Mouse (Mus musculus) kidney, postnatal 4 days (tissue): Measurements from ENCODE around the gene Lipk.

ENCODE experiments used
- DNase-seq, 2 experiments: peaks; one replicate each; pipeline ENCODE4 v3.0.0; 2021; ENCODE audit warnings: mixed read lengths in 2 of 2

Lipk gene

GRCm38 (mm10) chr19:34008002-34008401, at the start of gene Lipk:
TSS of gene Lipk (plus strand) at chr19:34008290.
- no peak for DNase-seq

GRCm38 (mm10) chr19:33960887-33961286, 47.2 kb upstream of the Lipk start, which contains the start of gene Lipf:
TSS of gene Lipf (plus strand) at chr19:33961187.
- no peak for DNase-seq

DNA sequence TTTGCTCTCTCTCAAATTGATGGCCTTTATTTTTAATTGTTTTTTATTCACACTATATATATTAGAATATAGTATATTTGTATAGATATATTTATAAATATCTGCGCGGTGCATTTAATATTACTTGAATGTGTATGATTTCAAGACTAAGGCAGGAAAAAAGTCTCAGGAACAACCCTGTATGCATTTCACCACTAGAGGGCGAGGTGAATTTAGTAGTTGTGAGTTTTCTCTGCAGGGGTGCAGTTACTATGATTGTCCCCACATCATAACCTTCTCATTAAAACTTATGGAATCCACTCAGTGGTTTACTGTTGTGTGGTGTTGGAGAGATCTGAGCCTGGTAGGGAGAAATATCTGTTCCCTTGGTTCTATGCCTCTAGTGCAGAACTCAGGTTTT, 29.1 kb upstream of the Lipk start:
- peak in 1 of 2 experiments; percentile 3 for DNase-seq

- no peak for DNase-seq
These were observed 25.0 kb upstream of the Lipk start for GRCm38 (mm10) chr19:33983043-33983442.

GRCm38 (mm10) chr19:34021440-34022172, 13.5 kb downstream of the Lipk start:
- no peak for DNase-seq

DNA sequence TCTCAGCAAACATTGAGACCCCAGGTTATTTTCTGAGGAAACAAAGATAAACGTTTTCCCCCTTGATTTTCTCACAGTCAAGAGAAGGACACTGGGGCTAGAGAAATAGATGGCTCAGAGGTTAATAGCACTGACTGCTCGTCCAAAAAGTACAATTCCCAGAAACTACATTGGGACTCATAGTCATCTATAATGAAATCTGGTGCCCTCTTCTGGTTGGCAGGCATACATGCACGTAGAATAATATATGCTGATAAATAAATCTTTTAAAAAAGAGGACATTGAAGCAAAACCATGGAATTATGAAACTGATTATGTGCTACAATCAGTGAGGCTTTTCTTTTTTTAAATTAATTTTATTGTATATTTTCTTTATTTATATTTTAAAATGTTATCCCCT, 14.7 kb downstream of the Lipk start:
- DNase-seq, result no peak

- DNase-seq, result no peak
These were observed 31.6 kb downstream of the Lipk start for GRCm38 (mm10) chr19:34039731-34040130.

DNA sequence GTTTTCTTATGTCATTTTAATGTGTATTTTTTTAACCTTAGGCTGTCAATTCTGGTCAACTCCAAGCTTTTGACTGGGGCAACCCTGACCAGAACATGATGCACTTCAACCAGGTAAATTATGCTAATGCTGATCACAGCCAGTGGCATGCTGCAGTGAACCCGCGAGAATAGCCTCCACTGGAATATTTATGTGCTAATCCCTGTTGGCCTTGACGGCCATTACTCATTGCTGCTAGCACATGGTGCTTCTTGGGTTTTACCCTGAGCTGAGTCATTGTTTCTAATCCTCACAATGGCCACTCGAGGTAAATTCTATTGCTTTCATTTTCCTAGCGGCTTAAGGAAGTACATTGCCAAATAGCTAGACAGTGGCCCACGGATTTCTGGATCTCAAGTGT, 34.9 kb downstream of the Lipk start:
- no peak for DNase-seq

GRCm38 (mm10) chr19:34049371-34050039, 41.4 kb downstream of the Lipk start:
- no peak for DNase-seq

- no peak for DNase-seq
These were observed 43.4 kb downstream of the Lipk start for GRCm38 (mm10) chr19:34051502-34051901.

DNA sequence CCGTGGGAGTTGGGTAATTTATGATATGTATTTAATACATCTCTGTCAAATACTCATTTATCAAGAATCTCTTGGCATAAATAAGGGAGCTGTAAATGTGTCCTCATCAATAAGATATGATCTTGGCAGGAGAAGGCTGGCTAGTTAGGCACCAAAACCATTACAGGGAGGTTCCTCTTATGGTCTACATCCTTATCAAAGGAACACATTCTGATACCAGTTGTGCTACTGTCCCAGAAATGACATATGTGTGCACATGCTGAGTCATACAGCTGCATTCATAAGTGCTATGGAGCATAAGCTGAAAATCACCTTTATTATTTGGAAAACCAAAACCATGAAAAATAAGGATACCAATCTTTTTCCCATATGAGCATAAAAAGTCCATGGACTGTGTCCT, 55.5 kb downstream of the Lipk start:
- no peak for DNase-seq

DNA sequence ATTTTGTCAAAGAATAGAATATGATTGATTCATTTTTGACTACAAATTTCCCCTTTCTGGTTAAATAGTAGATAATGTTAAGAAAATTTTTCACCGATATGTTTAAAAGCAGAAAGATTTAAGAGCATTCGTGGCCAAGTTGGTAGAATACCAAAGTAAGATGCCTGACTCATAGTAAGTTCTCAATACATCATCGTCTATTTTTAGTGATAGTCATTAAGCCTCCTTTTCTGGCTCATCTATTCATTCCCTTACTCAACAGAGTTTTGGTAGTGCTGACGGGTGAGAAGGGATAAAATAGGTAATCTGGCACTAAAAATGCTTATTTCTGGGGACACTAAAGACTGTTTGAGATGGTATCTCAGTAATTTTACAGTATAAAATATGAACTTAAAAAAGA, 56.0 kb downstream of the Lipk start:
- DNase-seq, result no peak

DNA sequence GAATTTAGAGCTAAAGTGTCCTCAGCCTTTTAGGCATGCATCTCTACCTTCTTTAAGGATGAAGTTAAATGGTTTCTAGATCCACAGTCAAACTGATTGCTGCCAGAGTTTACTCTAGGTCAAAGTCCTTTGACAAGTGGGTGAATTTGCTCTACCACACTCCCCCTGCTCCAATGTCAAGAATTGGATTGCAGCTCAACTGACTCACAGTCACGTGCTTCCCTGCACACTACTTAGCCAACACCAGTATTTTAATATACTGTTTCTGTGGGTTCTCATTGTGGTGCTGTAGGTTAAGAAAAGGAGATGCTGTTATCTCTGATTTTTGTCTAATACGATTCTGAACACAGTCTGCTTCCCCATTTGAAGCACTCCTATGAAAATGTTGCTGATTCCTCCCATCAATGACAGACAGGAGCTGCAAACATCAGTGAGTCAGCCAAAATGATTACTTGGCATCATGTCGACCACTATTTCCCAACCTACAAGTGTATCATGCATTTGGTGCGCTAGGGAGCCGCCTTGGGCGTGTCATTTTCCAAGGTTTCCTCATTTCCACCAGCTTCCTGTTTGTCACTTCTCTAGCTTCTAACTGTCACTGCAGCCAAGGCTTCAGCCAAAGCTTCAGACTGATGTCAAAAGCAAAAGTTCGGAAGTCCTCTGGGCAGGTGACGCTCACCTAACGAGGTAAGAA, 58.8 kb downstream of the Lipk start, which contains the start of gene Lipn:
Lipn (plus strand) TSS at position 580 of the 694 bp plus-strand sequence.
- DNase-seq, result no peak

DNA sequence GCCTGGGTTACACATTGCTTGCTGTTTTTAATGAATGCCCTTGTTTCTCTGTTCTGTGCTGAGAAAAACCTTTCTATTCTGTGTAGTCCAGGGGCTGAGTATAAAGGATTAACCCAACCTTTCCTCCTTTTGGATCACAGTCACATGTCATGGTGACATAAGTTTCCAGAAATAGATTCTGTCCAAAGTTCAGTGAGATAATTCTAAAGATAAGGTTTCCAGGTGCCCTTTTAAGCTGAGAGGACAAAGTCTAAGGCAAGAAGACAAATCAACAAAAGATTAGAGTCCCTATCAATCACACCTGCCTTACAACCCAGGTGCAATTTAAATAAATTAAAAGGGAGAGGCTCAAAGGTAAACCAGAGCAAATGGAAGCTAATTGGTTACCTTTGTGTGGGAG, 66.1 kb downstream of the Lipk start:
- DNase-seq, result no peak

GRCm38 (mm10) chr19:34078130-34078529, 70.0 kb downstream of the Lipk start:
- DNase-seq, result no peak

GRCm38 (mm10) chr19:34089011-34089680, 81.1 kb downstream of the Lipk start:
- DNase-seq, result no peak

DNA sequence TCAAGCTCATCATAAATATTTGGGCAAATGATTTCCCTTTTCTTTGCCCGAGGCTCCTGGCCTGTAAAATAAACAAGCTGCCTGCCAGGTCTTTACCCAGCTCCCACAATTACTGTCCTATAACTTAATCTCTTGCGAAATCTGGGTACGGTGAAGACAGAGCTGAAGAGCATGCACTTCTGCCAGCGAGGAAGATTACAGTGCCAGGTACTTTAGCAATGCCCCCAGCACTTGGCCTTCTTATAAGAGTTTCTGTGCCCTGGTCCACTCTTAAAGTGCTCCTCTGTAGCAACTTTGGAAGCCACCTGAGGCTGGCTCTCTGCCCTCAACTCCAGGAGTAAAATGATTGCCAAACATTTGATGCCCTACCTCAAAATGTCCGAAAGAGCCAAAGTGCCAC, 87.3 kb downstream of the Lipk start:
- DNase-seq, result no peak

DNA sequence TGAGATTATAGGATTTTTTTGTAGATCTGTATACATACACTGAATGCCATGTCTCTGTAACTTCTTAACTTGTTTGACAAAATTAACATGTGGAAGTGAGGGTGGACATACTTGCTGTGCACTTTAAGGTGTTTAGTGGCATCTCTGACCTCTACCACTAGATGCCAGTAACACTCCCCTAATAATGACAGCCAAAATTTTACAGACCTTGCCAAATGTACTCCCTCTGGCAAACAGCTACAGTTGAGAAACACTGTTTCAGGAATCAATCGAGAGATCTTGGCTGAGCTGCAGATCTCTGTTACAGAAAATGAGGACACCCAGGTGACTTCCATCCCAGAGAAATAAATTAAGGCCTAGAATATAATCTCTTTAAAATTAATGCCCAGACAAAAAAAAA, 88.1 kb downstream of the Lipk start:
- no peak for DNase-seq
